Mouse (Mus musculus): ENCODE measurements around the gene Iba57. TPM values are rescaled to one million over a fixed set of nuclear protein-coding genes. Genes with fewer than 3 reads are reported as not detected.
A peak's percentile ranks its signal among the peaks of the same experiment; 100 is the strongest.
"Not testable (repeated sequence)": the region's sequence is repeated elsewhere in the genome, so short reads cannot be mapped to it uniquely, and the experiment has no call there.

The Iba57 gene
- polyA plus RNA-seq (2012; rRNA removed) (7.9 and 8.0 TPM in 2 replicates), polyA plus RNA-seq (2014; fragmentation: Nextera tagmentation; extraction: Ambion mirVana) (4.4 and 4.7 TPM in 2 replicates)

- H3K27me3 ChIP-seq (ENCODE audit: control insufficient read depth, insufficient read depth, low read length) = no peaks in the 10 kb centered on the region
- no peaks in the 10 kb centered on the region for H3K9me3 ChIP-seq (ENCODE audit: control insufficient read depth, low read length)
- H3K9ac ChIP-seq (replicated peaks) = peak within 1 kb of the TSS; percentile 98
- peaks cover 12% of the 10 kb centered on the region for H3K36me3 ChIP-seq (replicated peaks; ENCODE audit: control insufficient read depth, insufficient read depth, low read depth)
- under 1% methylated on average over 67 of the region's 68 CpGs for WGBS (ENCODE audit: insufficient replicate concordance)
- no peak; the same call in 1 of the 2 replicates for TF ChIP-seq EP300 (IDR thresholded peaks at IDR 0.05; ENCODE audit: low read depth)
- peak; percentile 34 for TF ChIP-seq CTCF (IDR thresholded peaks at IDR 0.05; ENCODE audit: low read depth)
- peaks cover 34 to 36% of the 10 kb centered on the region in 2 experiments for H3K4me1 ChIP-seq (replicated peaks; ENCODE audit: control insufficient read depth in 2 of 2, insufficient read depth in 2 of 2, low read length in 1 of 2)
- ATAC-seq (ENCODE audit: insufficient read depth) (peak; percentile 89), DNase-seq (ENCODE audit: low read depth in 3 of 3, low spot score in 3 of 3) (peak; percentile 96 to 97 (median 97))
- H3K4me3 ChIP-seq (ENCODE audit: insufficient read depth in 1 of 2, low read depth in 2 of 2, low read length in 2 of 2) = peak within 1 kb of the TSS; percentile 72 to 85
- H3K27ac ChIP-seq = peak within 1 kb of the TSS; percentile 100
- peak within 1 kb of the TSS; percentile 89 for H3K4me2 ChIP-seq (ENCODE audit: low read depth)
These were observed at the start of gene Iba57 for GRCm38 (mm10) chr11:59163255-59164236. Gene Iba57, minus strand, starts transcription at chr11:59163739.

- ATAC-seq (ENCODE audit: insufficient read depth) (no peak), DNase-seq (ENCODE audit: low read depth in 3 of 3, low spot score in 3 of 3) (no peak)
- Histone ChIP-seq H3K9ac (replicated peaks) (no peak overlapping the region), H3K36me3 (replicated peaks; ENCODE audit: control insufficient read depth, insufficient read depth, low read depth) (peaks cover 51% of the 10 kb centered on the region), H3K9me3 (ENCODE audit: control insufficient read depth, low read length) (no peaks in the 10 kb centered on the region), H3K4me2 (ENCODE audit: low read depth) (no peak overlapping the region), H3K27ac (no peak overlapping the region), H3K4me1 (replicated peaks; ENCODE audit: control insufficient read depth in 2 of 2, insufficient read depth in 2 of 2, low read length in 1 of 2) (peaks cover under 1 to 20% of the 10 kb centered on the region in 2 experiments), H3K27me3 (ENCODE audit: control insufficient read depth, insufficient read depth, low read length) (no peaks in the 10 kb centered on the region), H3K4me3 (ENCODE audit: insufficient read depth in 1 of 2, low read depth in 2 of 2, low read length in 2 of 2) (no peak overlapping the region)
- TF ChIP-seq CTCF (IDR thresholded peaks at IDR 0.05; ENCODE audit: low read depth) (no peak), EP300 (IDR thresholded peaks at IDR 0.05; ENCODE audit: low read depth) (no peak)
- 84% methylated on average over 12 of the region's 12 CpGs for WGBS (ENCODE audit: insufficient replicate concordance)
These were observed 49.5 kb upstream of the Iba57 start for GRCm38 (mm10) chr11:59212892-59213494.

GRCm38 (mm10) chr11:59212320-59212719 lies 48.8 kb upstream of the Iba57 start:
- H3K36me3 ChIP-seq (replicated peaks; ENCODE audit: control insufficient read depth, insufficient read depth, low read depth) = peaks cover 47% of the 10 kb centered on the region
- WGBS (ENCODE audit: insufficient replicate concordance) = 38% methylated on average over 12 of the region's 12 CpGs
- H3K4me1 ChIP-seq (replicated peaks; ENCODE audit: control insufficient read depth in 2 of 2, insufficient read depth in 2 of 2, low read length in 1 of 2) = peaks cover 6 to 23% of the 10 kb centered on the region in 2 experiments
- DNase-seq (ENCODE audit: low read depth in 3 of 3, low spot score in 3 of 3); H3K27me3 ChIP-seq (ENCODE audit: control insufficient read depth, insufficient read depth, low read length); H3K9me3 ChIP-seq (ENCODE audit: control insufficient read depth, low read length); H3K9ac ChIP-seq (replicated peaks); H3K4me3 ChIP-seq (ENCODE audit: insufficient read depth in 1 of 2, low read depth in 2 of 2, low read length in 2 of 2); ATAC-seq (ENCODE audit: insufficient read depth); H3K4me2 ChIP-seq (ENCODE audit: low read depth); H3K27ac ChIP-seq: not testable (repeated sequence)

- Histone ChIP-seq H3K4me1 (replicated peaks; ENCODE audit: control insufficient read depth in 2 of 2, insufficient read depth in 2 of 2, low read length in 1 of 2) (peaks cover 6 to 18% of the 10 kb centered on the region in 2 experiments), H3K36me3 (replicated peaks; ENCODE audit: control insufficient read depth, insufficient read depth, low read depth) (peaks cover 47% of the 10 kb centered on the region)
- H3K27me3 ChIP-seq (ENCODE audit: control insufficient read depth, insufficient read depth, low read length); DNase-seq (ENCODE audit: low read depth in 3 of 3, low spot score in 3 of 3); ATAC-seq (ENCODE audit: insufficient read depth); H3K4me3 ChIP-seq (ENCODE audit: insufficient read depth in 1 of 2, low read depth in 2 of 2, low read length in 2 of 2); H3K9me3 ChIP-seq (ENCODE audit: control insufficient read depth, low read length); H3K27ac ChIP-seq; H3K4me2 ChIP-seq (ENCODE audit: low read depth); H3K9ac ChIP-seq (replicated peaks): not testable (repeated sequence)
- 82% methylated on average over 6 of the region's 9 CpGs for WGBS (ENCODE audit: insufficient replicate concordance)
These were observed 48.0 kb upstream of the Iba57 start for GRCm38 (mm10) chr11:59211561-59211960.

- DNase-seq (ENCODE audit: low read depth in 3 of 3, low spot score in 3 of 3) (no peak), ATAC-seq (ENCODE audit: insufficient read depth) (no peak)
- Histone ChIP-seq H3K4me3 (ENCODE audit: insufficient read depth in 1 of 2, low read depth in 2 of 2, low read length in 2 of 2) (no peak overlapping the region), H3K4me2 (ENCODE audit: low read depth) (no peak overlapping the region), H3K27ac (no peak overlapping the region), H3K4me1 (replicated peaks; ENCODE audit: control insufficient read depth in 2 of 2, insufficient read depth in 2 of 2, low read length in 1 of 2) (peaks cover 6 to 16% of the 10 kb centered on the region in 2 experiments), H3K36me3 (replicated peaks; ENCODE audit: control insufficient read depth, insufficient read depth, low read depth) (peaks cover 53% of the 10 kb centered on the region), H3K9me3 (ENCODE audit: control insufficient read depth, low read length) (no peaks in the 10 kb centered on the region), H3K9ac (replicated peaks) (no peak overlapping the region), H3K27me3 (ENCODE audit: control insufficient read depth, insufficient read depth, low read length) (no peaks in the 10 kb centered on the region)
- 79% methylated on average over 4 of the region's 4 CpGs for WGBS (ENCODE audit: insufficient replicate concordance)
- no peak for TF ChIP-seq EP300 (IDR thresholded peaks at IDR 0.05; ENCODE audit: low read depth)
- TF ChIP-seq CTCF (IDR thresholded peaks at IDR 0.05; ENCODE audit: low read depth) = no peak
These were observed 46.5 kb upstream of the Iba57 start for GRCm38 (mm10) chr11:59210020-59210419.
